Mouse (Mus musculus): Measurements from ENCODE around the gene Ccdc28b.

DNA sequence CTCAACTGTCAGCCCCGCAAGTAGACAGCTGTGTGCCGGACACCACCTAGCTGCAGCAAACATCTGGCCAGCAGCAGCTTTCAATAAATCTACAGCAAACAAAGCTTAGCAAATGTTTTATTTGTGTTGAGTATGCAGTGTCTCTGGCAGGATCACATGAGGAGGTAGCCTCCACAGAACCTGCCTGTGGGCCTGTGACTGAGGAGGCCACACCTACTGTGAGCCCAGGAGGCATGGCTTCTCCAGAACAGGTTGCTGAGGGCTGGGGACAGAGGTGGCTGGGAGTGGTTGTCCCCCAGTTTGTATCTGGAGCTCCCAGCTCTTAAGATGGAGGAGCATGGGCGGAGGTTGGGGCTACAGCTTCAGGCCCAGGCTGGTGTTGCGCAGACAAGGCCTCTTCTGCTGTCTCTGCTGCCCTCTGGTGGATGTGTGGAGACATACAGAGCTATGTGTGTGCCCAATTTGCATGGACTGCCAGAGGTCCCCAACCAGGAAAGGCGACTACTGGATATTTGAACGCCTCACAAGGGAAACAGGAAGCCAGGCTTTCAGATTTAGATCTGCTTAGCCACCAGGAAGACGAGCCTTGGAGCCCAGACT, 15.2 kb downstream of the Ccdc28b start:
- TF ChIP-seq POLR2A (IDR thresholded peaks at IDR 0.05; ENCODE audit: borderline replicate concordance, extremely low read depth, low read depth, low read length), result peak; percentile 51; the same call in 1 of the 2 replicates
- TF ChIP-seq CTCF (IDR thresholded peaks at IDR 0.05; ENCODE audit: insufficient read depth, low read length), result peak; percentile 99

Data from lung, adult 2 months (tissue).